Mouse (Mus musculus) right cerebral cortex, postnatal 4 days (tissue): ENCODE results near the gene Speer1.
"Not testable (repeated sequence)": the region's sequence is repeated elsewhere in the genome, so short reads cannot be mapped to it uniquely, and the experiment has no call there.

Source experiments
- DNase-seq: peaks from one replicate; pipeline ENCODE4 v3.0.0-alpha.2; 2022

The Speer1 gene

DNA sequence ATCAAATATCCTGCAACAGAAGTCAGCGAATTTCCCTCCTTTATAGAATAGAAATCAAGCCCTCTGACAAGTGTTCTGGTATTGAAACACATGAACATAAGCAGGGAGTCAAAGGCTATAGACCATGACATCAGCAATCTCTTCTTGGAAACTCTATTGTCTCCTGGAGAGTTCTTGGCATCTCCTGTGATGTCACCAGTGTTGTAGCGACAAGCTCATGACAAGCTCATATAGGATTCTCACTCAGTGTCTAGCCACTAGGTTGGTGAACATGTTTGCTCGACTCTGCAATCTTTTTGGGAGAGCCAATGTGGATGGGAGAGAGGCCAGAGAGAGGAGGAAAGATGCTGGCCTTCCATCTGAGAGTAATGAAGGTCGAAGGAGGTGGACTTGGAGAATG is at the start of gene Speer1:
Speer1 (plus strand) TSS at position 301 of the 400 bp plus-strand sequence.
- not testable (repeated sequence) for DNase-seq
